Mouse (Mus musculus) ES-CJ7 (cell line): Measurements from ENCODE around the gene Slmap.
A peak's percentile ranks its signal among the peaks of the same experiment; 100 is the strongest.

Experiments
- DNase-seq: peaks from one replicate; pipeline ENCODE4 v3.0.0; 2011; ENCODE audit warnings: low read depth, low spot score

The Slmap gene

GRCm38 (mm10) chr14:26476391-26476790 is 58.3 kb downstream of the Slmap start:
- DNase-seq = no peak

- DNase-seq = no peak
Measured at GRCm38 (mm10) chr14:26467974-26468373, 66.8 kb downstream of the Slmap start.

- no peak for DNase-seq
Measured at GRCm38 (mm10) chr14:26466544-26467125, 68.1 kb downstream of the Slmap start.

GRCm38 (mm10) chr14:26465898-26466297 is 68.8 kb downstream of the Slmap start:
- DNase-seq = no peak

GRCm38 (mm10) chr14:26459516-26459915 is 75.2 kb downstream of the Slmap start:
- DNase-seq = peak; percentile 24

- DNase-seq = peak; percentile 23
Measured at GRCm38 (mm10) chr14:26454851-26455250, 79.9 kb downstream of the Slmap start.

- DNase-seq = peak; percentile 64
Measured at GRCm38 (mm10) chr14:26450036-26450800, 84.5 kb downstream of the Slmap start.

GRCm38 (mm10) chr14:26448581-26448980 is 86.2 kb downstream of the Slmap start:
- no peak for DNase-seq

- no peak for DNase-seq
Measured at GRCm38 (mm10) chr14:26447223-26447622, 87.5 kb downstream of the Slmap start.

- DNase-seq = no peak
Measured at GRCm38 (mm10) chr14:26446538-26446937, 88.2 kb downstream of the Slmap start.

- DNase-seq = no peak
Measured at GRCm38 (mm10) chr14:26442534-26442933, 92.2 kb downstream of the Slmap start.

GRCm38 (mm10) chr14:26441041-26441812 is 93.5 kb downstream of the Slmap start:
- no peak for DNase-seq

GRCm38 (mm10) chr14:26439996-26440395 is 94.7 kb downstream of the Slmap start:
- no peak for DNase-seq

GRCm38 (mm10) chr14:26437771-26438170 is 97.0 kb downstream of the Slmap start:
- no peak for DNase-seq

- peak; percentile 31 for DNase-seq
Measured at GRCm38 (mm10) chr14:26436304-26436703, 98.4 kb downstream of the Slmap start.

GRCm38 (mm10) chr14:26432320-26432719 is 102.4 kb downstream of the Slmap start:
- DNase-seq = no peak

- no peak for DNase-seq
Measured at GRCm38 (mm10) chr14:26431919-26432318, 102.8 kb downstream of the Slmap start.

- no peak for DNase-seq
Measured at GRCm38 (mm10) chr14:26420231-26420630, 114.5 kb downstream of the Slmap start.

GRCm38 (mm10) chr14:26417956-26418355 is 116.8 kb downstream of the Slmap start:
- DNase-seq = no peak

GRCm38 (mm10) chr14:26417088-26417487 is 117.6 kb downstream of the Slmap start:
- no peak for DNase-seq

- no peak for DNase-seq
Measured at GRCm38 (mm10) chr14:26413581-26413980, 121.2 kb downstream of the Slmap start.

GRCm38 (mm10) chr14:26406746-26407145 is 128.0 kb downstream of the Slmap start:
- DNase-seq = no peak
